Mouse (Mus musculus) natural killer cell, adult 2 months (primary cell): Measurements from ENCODE around the gene Abi1.
"Not testable (repeated sequence)": the region's sequence is repeated elsewhere in the genome, so short reads cannot be mapped to it uniquely, and the experiment has no call there.

Experiments used
- DNase-seq, 2 experiments: peaks; one replicate each; pipeline ENCODE4 v3.0.0; 2022; ENCODE audit warnings: low spot score in 2 of 2

The Abi1 gene

GRCm38 (mm10) chr2:23030631-23031030 lies 9.4 kb downstream of the Abi1 start:
- DNase-seq = no peak

- no peak for DNase-seq
These were observed 11.2 kb downstream of the Abi1 start for GRCm38 (mm10) chr2:23028826-23029225.

GRCm38 (mm10) chr2:23026379-23026778 lies 13.7 kb downstream of the Abi1 start:
- DNase-seq = no peak

GRCm38 (mm10) chr2:23023714-23024282 lies 16.2 kb downstream of the Abi1 start:
- DNase-seq = no peak

- no peak for DNase-seq
These were observed 17.0 kb downstream of the Abi1 start for GRCm38 (mm10) chr2:23023023-23023422.

GRCm38 (mm10) chr2:23021721-23022120 lies 18.3 kb downstream of the Abi1 start:
- no peak for DNase-seq

GRCm38 (mm10) chr2:23021320-23021719 lies 18.7 kb downstream of the Abi1 start:
- no peak for DNase-seq

- DNase-seq = no peak
These were observed 20.9 kb downstream of the Abi1 start for GRCm38 (mm10) chr2:23019170-23019569.

- DNase-seq = no peak
These were observed 23.9 kb downstream of the Abi1 start for GRCm38 (mm10) chr2:23016121-23016520.

- no peak for DNase-seq
These were observed 24.7 kb downstream of the Abi1 start for GRCm38 (mm10) chr2:23015335-23015734.

GRCm38 (mm10) chr2:23014935-23015334 lies 25.1 kb downstream of the Abi1 start:
- DNase-seq = not testable (repeated sequence)

- DNase-seq = no peak
These were observed 31.8 kb downstream of the Abi1 start for GRCm38 (mm10) chr2:23008256-23008655.

GRCm38 (mm10) chr2:23007577-23007976 lies 32.5 kb downstream of the Abi1 start:
- DNase-seq = no peak

- DNase-seq = no peak
These were observed 32.9 kb downstream of the Abi1 start for GRCm38 (mm10) chr2:23007149-23007548.

GRCm38 (mm10) chr2:23006219-23006618 lies 33.8 kb downstream of the Abi1 start:
- no peak for DNase-seq

- DNase-seq = no peak
These were observed 37.4 kb downstream of the Abi1 start for GRCm38 (mm10) chr2:23002637-23003036.

GRCm38 (mm10) chr2:22999620-23000019 lies 40.4 kb downstream of the Abi1 start:
- no peak for DNase-seq

GRCm38 (mm10) chr2:22998804-22999203 lies 41.2 kb downstream of the Abi1 start:
- no peak for DNase-seq

- no peak for DNase-seq
These were observed 42.0 kb downstream of the Abi1 start for GRCm38 (mm10) chr2:22998015-22998414.

GRCm38 (mm10) chr2:22996071-22996470 lies 44.0 kb downstream of the Abi1 start:
- DNase-seq = no peak

- DNase-seq = peak in 1 of 2 experiments; percentile 23
These were observed 53.9 kb downstream of the Abi1 start for GRCm38 (mm10) chr2:22985973-22986657.

GRCm38 (mm10) chr2:22977387-22977973 lies 62.6 kb downstream of the Abi1 start:
- no peak for DNase-seq

- DNase-seq = no peak
These were observed 77.1 kb downstream of the Abi1 start for GRCm38 (mm10) chr2:22962970-22963369.
